Mouse (Mus musculus) gastrocnemius, adult 18-20 months (tissue): Measurements from ENCODE around the gene Nprl2. TPM values are rescaled to one million over a fixed set of nuclear protein-coding genes. Genes with fewer than 3 reads are reported as not detected.
"Not testable (repeated sequence)": the region's sequence is repeated elsewhere in the genome, so short reads cannot be mapped to it uniquely, and the experiment has no call there.

Source experiments
- DNase-seq: peaks from one replicate; pipeline ENCODE4 v3.0.0; 2021; ENCODE audit warnings: low spot score
- total RNA-seq, 2 experiments: library from RNA; stranded (reverse); gene quantifications; 2 replicates each; pipeline ENCODE4 v1.2.3; 2021

Nprl2 gene
- total RNA-seq, 2 experiments from 2014 or later, result 10.7 to 13.7 TPM

GRCm38 (mm10) chr9:107552690-107553393 is 10.8 kb downstream of the Nprl2 start:
- DNase-seq, result no peak

DNA sequence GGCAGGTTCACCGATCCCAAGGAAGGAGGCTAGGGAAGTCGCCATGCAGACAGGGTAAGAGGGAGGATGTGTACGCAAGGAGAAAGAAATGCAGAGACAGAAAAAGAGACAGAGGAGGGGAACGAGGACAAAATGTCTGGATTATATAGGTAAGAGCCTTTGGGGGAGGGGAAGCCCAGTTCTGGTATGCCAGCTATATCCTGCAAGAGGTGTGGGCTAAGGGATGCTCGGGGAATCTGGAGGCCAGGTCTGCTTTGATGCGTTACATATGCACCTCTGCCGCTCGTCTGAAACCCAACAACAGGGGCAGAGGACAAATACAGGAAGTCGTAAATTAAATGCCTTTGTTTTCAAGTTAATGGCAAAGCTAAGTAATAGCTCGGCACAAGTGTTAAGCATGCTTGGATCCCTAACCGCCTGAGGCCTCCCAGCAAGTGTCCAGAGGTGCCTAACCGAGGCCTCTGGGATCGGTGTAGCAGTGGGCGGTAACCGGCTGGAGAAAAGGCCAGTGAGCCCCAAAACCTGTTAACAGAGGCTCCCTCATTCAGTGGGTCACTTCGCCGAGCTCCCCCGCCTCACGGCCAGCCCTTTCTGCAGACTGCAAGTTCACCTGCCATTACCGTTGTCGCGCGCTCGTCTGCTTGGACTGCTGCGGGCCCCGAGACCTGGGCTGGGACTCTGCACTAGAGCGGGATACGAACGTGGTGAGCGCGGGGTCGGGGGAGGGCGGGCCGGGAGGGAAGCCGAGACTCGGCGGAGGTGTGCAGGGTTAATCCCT is 11.7 kb downstream of the Nprl2 start:
- no peak for DNase-seq

- DNase-seq, result peak; percentile 94
Measured at GRCm38 (mm10) chr9:107554319-107554825, 12.3 kb downstream of the Nprl2 start.

- DNase-seq, result peak; percentile 78
Measured at GRCm38 (mm10) chr9:107555031-107555457, 13.0 kb downstream of the Nprl2 start.

DNA sequence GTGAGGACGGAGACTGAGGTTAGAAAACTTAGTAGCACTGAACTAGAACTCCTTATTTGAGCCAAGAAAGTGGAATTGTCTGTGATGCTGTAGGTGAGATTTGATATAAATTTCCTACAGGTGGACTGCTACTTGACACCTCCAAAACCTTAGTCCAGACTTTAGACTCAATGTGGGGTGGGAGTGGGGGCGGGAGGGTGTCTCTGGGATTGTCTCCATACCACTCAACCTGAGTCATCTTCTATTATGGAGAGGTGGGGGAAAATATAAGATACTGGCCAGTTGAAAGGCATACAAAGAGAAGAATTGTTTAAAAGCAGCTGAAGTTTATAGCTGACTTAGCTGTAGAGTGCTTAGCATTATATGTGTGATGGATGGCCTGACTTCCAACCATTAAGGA is 13.7 kb downstream of the Nprl2 start:
- no peak for DNase-seq

DNA sequence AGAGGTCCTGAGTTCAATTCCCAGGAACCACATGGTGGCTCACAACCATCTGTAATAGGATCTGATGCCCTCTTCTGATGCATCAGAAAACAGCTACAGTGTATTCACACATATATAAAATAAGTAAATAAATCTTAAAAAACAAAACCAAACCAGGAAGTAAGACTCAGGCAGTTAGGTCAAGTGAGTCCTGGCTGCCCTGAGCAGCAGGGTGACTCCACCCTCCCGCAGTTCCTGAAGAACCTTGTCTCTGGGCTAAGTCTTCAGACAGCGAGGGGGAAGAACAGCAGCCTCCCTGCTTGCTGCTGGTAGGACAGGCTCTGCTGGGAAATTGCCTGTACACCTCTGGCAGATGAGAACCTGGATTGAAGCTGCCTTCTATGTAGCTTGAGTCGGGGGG is 14.3 kb downstream of the Nprl2 start:
- DNase-seq, result no peak

DNA sequence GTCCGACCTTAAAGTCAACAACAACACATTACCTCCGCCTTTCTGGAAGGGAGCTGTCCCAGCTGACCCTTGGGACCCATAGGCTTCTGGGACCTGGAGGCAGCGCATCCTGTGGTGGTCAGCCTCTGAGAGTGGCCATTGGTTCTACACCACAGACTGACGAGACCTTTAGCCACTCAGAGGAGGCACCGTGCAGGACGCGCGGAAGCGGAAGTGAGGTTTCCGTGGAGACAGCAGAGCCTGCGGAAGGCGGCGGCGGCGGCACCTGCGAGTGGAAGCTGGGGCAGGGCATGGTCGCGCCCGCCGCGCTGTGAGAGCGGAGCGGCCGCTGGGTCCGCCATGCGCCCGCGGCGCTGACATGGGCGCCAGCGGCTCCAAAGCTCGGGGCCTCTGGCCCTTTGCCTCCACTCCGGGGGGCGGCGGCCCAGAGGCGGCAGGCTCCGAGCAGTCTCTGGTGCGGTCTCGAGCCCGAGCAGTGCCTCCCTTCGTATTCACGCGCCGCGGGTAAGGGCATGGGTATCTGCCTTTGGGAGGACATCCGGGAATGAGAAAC is 21.1 kb downstream of the Nprl2 start, which contains the start of gene Tusc2:
TSS of gene Tusc2 (plus strand) at position 227 of the 553 bp plus-strand sequence.
- peak; percentile 96 for DNase-seq

DNA sequence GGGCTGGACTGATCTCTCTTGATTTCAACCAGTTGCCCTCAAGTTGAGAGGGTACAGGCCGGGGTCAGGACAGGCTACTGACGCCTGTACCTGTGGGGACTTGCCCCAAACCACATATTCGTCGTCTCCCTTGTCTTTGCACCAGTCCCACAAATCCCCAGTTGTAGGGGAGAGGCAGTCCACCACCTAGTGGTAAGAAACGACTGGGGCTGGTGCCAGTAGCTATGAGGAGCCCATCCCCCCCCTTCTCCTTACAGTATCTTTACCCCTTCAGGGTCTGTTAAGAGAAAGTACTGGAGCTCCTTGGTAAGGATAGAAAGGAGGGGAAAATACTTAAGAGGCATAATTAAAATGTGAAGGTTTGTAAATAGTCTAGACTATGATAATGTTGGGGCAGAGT is 23.5 kb downstream of the Nprl2 start:
- not testable (repeated sequence) for DNase-seq

DNA sequence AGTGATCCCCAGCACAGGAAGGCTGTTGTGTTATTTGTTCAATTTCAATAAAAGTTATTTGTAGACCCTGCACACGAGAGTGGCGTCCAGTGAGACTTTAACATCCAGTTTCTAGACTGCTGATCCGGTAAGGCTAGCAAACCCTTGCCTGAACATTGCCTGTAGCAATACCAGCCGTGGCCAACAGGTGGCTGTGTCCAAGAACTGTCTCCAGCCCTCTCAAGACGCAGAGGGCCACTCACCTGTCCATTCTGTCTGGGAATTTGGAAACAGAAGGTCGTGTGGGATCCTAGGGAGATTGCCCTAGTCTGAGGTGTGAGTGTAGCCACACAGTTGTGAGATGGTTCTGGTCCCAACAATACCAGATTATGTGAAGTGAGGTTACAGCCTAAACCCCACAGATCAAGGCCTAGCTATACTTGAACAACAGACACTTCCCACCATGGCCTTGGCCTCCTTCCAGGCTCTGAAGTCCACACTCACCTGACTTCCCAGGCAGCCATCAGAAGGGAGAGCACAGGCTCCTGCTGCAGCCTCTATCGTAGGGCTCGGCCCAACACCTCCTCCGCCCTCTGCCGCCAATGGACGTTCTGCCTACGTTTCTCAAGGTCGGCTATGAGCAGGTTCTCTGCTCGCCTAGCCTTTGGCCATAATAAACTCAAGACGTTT is 24.1 kb downstream of the Nprl2 start:
- peak; percentile 86 for DNase-seq

GRCm38 (mm10) chr9:107566855-107567254 is 24.8 kb downstream of the Nprl2 start:
- peak; percentile 37 for DNase-seq

DNA sequence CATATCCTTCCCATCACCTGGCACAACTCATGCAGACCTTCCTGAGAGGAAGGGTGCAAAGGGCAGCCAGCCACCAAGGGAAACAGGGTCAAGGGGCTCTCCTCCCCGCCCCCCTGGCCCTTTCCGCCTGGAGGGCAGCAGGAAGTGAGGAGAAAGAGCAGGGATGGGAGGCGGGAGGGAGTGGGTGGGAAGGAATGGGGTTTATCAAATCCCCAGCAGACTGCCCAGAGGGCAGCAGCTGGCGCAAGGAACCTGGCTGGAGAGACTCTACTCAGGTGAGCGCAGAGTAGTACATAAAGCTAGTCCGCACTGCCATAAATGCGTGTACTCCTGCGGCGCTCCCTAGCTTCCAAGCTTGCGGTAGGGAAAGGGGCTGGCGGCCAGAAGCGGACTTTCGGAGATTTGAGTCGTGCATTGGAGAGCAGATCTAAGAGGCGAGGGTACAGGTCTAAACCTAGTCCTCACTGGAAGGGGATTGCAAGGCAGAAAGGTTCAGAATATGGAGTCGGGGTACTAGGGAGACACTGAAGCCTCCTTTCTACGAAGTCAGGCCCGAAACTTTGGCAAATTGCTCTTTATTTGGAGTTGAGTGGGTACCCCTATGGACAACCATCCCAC is 25.8 kb downstream of the Nprl2 start, which contains the start of gene Hyal2:
TSS of gene Hyal2 (plus strand) at position 244 of the 618 bp plus-strand sequence.
- DNase-seq, result no peak

DNA sequence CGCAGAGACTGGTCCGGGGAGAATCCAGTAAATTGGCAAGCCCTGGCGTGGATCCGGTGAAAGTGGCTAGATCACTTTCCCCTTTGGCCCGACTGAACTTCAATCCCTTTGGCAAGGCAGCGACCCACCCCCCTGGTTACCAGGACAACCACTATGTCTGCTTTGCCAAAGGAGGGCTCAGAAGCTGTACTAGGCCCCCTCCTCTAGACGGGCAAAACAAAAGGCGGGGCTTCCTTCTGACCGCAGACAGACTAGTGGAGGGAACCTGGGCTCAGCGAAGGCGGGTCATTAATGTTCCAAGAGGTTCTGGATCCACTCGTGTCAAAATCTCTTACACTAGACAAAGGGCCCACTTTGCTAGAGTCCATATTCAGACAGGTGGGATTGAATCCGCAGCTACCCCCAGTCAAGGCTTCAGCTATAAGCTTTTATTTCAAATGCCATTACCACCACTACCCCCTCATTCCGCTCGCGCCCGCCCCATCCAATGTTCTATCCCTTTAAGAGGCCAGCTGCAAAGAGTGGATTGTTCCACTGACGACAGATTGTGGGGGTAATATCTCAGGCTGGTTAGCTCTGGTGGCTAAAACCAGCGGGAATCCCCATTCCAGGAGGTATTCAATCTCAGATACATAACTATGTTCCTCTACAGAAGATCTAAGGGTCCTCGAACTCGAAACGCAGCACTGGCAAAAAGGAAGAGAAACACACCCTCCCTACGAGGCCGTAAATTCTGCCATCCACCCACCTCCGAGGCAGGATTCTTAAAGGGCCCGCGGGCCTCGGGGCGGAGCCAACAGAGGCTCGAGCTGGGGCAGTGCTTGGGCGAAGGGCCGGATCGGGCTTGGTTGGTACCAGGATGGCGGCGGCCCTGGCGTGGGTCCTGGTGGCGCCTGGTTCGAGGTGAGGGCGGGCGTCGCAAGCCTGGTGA is 26.6 kb downstream of the Nprl2 start:
- DNase-seq, result peak; percentile 87

DNA sequence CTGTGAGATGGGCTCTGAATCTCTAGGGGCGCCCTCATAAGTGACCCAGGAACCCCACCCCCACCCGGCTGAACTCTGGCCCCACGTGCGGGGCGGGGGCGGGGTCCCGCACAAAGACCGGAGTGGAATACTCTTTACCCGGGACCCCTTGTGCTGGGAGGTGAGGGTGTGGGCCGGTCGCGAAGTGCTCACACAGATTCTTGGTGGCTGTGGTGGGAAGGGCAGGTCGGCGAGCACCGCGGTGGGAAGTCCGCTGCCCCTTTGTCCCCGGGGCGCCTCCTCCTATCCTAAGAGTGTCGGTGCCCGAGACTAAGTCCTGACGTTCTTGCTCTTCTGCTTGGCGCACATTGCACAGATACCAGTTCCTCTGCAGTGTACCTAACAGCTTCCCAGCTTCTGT is 27.2 kb downstream of the Nprl2 start:
- DNase-seq, result no peak

- DNase-seq, result no peak
Measured at GRCm38 (mm10) chr9:107570016-107570415, 28.0 kb downstream of the Nprl2 start.

GRCm38 (mm10) chr9:107570845-107571244 is 28.8 kb downstream of the Nprl2 start:
- DNase-seq, result no peak

GRCm38 (mm10) chr9:107571534-107572326 is 29.7 kb downstream of the Nprl2 start:
- DNase-seq, result no peak

DNA sequence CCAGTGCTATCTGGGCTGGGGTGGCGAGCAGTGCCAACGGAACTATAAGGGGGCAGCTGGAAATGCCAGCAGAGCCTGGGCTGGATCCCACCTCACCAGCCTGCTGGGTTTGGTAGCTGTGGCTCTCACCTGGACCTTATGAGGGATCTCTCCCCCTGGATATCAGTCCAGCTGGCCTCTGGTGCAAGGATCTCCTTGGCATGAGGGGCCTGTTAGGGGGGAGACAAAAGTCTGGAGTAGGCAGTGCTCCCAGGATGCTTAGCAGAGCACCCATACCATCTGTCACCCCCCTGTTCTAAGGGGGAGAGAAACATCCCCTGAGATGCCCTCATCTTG is 30.3 kb downstream of the Nprl2 start:
- no peak for DNase-seq

DNA sequence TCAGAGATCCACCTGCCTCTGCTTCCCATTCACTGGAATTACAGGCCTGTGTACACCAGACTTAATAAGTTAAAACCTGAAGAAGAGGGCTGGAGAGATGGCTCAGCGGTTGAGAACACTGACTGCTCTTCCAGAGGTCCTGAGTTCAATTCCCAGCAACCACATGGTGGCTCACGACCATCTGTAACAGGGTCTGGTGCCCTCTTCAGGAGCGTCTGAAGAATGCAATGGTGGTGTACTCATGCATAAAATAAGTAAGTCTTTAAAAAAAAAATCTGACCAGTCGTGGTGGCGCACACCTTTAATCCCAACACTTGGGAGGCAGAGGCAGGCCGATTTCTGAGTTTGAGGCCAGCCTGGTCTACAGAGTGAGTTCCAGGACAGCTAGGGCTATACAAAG is 31.7 kb downstream of the Nprl2 start:
- not testable (repeated sequence) for DNase-seq
